Mouse (Mus musculus) bone marrow macrophage, adult 2 months (primary cell): Measurements from ENCODE around the gene Nacc2.

ENCODE experiments used
- CTCF ChIP-seq: IDR thresholded peaks from 2 replicates; pipeline ENCODE4 v1.5.1; 2012; ENCODE audit warnings: low read depth, mild to moderate bottlenecking, low read length, moderate library complexity
- POLR2A ChIP-seq: IDR thresholded peaks from 2 replicates; pipeline ENCODE4 v1.6.1; 2012; ENCODE audit warnings: mild to moderate bottlenecking, low read depth, low read length, borderline replicate concordance

DNA sequence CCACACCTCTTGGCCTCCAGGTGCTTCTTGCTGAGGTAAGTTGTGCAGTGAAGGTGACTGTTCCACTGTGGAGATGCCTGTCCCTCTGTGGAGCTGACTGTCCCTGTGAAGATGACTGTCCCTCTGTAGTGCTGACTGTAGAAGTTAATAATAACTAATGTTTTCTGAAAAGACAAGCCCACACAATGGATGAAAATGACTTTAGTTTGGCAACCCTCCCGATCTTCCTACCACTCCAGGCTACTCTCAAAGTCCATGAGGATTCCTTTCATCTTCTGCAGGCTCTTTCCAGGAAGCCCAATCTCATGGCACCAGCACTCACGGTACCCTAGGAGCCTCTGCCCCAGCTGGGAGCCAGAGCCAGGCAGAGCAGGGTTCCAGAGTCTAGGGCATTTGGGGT lies 47.4 kb upstream of the Nacc2 start:
- TF ChIP-seq CTCF (no peak), POLR2A (no peak)
